Mouse (Mus musculus) ES-E14 (cell line): ENCODE data around the gene Tpst1. TPM values are rescaled to one million over a fixed set of nuclear protein-coding genes. Genes with fewer than 3 reads are reported as not detected.

Experiments used
- DNase-seq: peaks from one replicate; pipeline ENCODE4 v3.0.0-alpha.2; 2013; ENCODE audit warnings: low read depth, low spot score
- H3K27ac ChIP-seq: 2 replicates; pipeline ENCODE4 v1.5.1; 2012; ENCODE audit warnings: low read depth, mild to moderate bottlenecking, low read length, moderate library complexity, mixed read lengths; ENCODE audit not compliant: poor library complexity, insufficient read depth, severe bottlenecking
- H3K36me3 ChIP-seq: 2 replicates; pipeline ENCODE4 v1.6.1; 2012; ENCODE audit warnings: mild to moderate bottlenecking, low read length, moderate library complexity, mixed read lengths; ENCODE audit not compliant: control insufficient read depth, poor library complexity, insufficient read depth, severe bottlenecking
- H3K4me1 ChIP-seq, 2 experiments: fragments of 150-350 bp in 1 of 2; sonication (generic) in 1 of 2; 2 replicates each; pipeline ENCODE4 v1.6.1; 2012; ENCODE audit warnings: low read length in 2 of 2, mild to moderate bottlenecking in 1 of 2, mixed read lengths in 1 of 2; ENCODE audit not compliant: control insufficient read depth in 2 of 2, insufficient read depth in 2 of 2, poor library complexity in 1 of 2
- H3K4me3 ChIP-seq, 2 experiments: fragments of 150-350 bp in 1 of 2; sonication (generic) in 1 of 2; 2 replicates each; pipeline ENCODE4 v1.5.1; 2012; ENCODE audit warnings: low read length in 2 of 2, low read depth in 1 of 2, mild to moderate bottlenecking in 1 of 2, mixed read lengths in 1 of 2; ENCODE audit not compliant: insufficient read depth in 1 of 2, poor library complexity in 1 of 2, severe bottlenecking in 1 of 2
- H3K9ac ChIP-seq: 2 replicates; pipeline ENCODE4 v1.6.1; 2012; ENCODE audit warnings: low read depth, mild to moderate bottlenecking, low read length, mixed read lengths; ENCODE audit not compliant: poor library complexity, insufficient read depth, severe bottlenecking
- H3K9me3 ChIP-seq: fragments of 150-350 bp; sonication (generic); 2 replicates; pipeline ENCODE4 v1.6.1; 2012; ENCODE audit warnings: low read depth, mild to moderate bottlenecking, low read length; ENCODE audit not compliant: control insufficient read depth, insufficient read depth
- CHD2 ChIP-seq: IDR thresholded peaks from 2 replicates; pipeline ENCODE4 v1.6.1; 2014; ENCODE audit warnings: mild to moderate bottlenecking, low read depth, low read length, inconsistent platforms
- HCFC1 ChIP-seq: IDR thresholded peaks from 2 replicates; pipeline ENCODE4 v1.6.1; 2012; ENCODE audit warnings: low read length, inconsistent platforms, borderline replicate concordance; ENCODE audit not compliant: insufficient read depth
- MAFK ChIP-seq: IDR thresholded peaks from 2 replicates; pipeline ENCODE4 v1.6.1; 2014; ENCODE audit warnings: mild to moderate bottlenecking, low read depth, low read length, inconsistent platforms; ENCODE audit not compliant: insufficient read depth
- ZC3H11A ChIP-seq: IDR thresholded peaks from 2 replicates; pipeline ENCODE4 v1.6.1; 2012; ENCODE audit warnings: low read depth, mild to moderate bottlenecking, inconsistent platforms, low read length, borderline replicate concordance
- ZNF384 ChIP-seq: IDR thresholded peaks from 2 replicates; pipeline ENCODE4 v1.6.1; 2012; ENCODE audit warnings: low read depth, low read length, inconsistent platforms
- in situ Hi-C, 2 experiments: fragments of 600-800 bp; cut with MboI; formaldehyde crosslinking; loops; one replicate each; pipeline ENCODE4 v1.15.1; 2025; ENCODE audit warnings: low sequenced_read_pairs in 2 of 2, inconsistent platforms in 1 of 2; ENCODE audit not compliant: unreplicated experiment in 2 of 2
- total RNA-seq: library from RNA; depleted of rRNA; stranded (reverse); fragments of 300-350 nt; gene quantifications from 2 replicates; pipeline ENCODE4 v1.2.3, GENCODE M21; 2012

Gene Tpst1
- total RNA-seq, 1 experiment, result 51.4 TPM

DNA sequence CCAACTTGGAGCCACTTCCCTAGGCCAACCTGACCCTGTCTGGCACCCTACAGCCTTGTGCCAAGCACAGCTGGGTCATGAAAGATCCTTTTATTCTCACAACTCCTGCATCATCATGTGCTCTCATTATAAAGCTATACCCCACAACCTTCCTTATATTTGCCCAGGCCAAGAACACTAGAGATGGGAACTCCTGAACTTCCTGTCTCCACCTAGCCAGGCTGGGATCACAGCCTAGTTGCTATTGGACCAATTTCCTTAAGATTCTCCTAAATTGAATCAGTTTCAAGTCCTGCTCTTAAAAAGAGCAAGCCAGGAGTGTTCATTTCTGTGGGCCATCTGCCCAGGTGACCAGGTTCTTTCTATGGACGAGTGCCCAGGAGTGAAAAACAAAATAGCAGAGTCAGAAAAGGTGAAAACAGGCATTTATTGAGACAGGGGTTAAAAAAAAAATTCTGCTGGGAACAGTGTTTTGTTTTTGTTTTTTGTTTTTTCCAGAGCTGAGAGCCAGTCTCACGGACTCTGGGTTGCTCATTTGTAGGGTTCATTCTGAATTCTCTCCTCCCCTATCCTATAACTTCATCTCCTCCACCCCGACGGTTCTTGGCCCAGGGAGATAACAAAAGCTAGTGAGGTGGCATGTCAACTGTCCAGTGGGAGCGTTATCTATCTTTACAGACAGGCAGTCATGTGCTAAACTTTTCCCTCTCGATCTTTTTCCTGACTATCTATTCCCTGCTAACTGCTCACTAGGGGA is 97.7 kb downstream of the Tpst1 start:
- TF ChIP-seq CHD2 (no peak), ZNF384 (no peak), HCFC1 (no peak), ZC3H11A (no peak), MAFK (no peak)

DNA sequence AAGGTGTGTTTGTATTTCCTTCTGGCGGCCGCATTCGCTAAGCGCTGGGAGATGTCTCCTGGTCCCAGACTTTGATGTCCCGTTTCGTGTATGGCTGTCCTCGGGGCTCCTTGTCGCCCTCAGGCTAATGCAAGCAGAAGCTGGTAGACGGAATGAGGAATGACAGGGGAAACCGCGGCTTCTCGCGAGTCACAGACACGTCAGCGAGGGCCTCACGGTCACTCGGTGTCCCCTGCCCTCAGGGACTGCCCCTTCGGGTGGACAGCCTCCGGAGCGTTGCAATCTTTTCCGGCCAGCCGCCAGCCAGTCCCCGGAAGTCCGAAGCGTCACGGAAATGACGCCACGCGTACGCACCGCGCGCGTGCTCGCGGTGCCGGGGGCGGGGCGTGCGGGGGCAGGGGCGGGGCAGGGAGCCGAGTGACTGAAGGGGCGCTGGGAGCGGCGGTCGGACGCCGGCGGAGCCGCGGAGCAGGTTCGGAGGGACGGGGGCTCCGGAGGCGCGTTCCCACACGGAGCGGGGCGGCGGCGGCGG is 98.4 kb downstream of the Tpst1 start, which contains the start of gene Rabgef1:
Rabgef1 (plus strand) TSS at position 376 of the 532 bp plus-strand sequence.
- in situ Hi-C loops, result no loop called here
- TF ChIP-seq ZNF384 (no peak), CHD2 (no peak), ZC3H11A (no peak), HCFC1 (no peak), MAFK (no peak)
- peak within 1 kb of the TSS; percentile 97 for H3K9ac ChIP-seq
- H3K27ac ChIP-seq, result peak within 1 kb of the TSS; percentile 58; the same call in 1 of the 2 replicates
- no peaks in the 10 kb centered on the region for H3K9me3 ChIP-seq
- H3K4me3 ChIP-seq, result peak within 1 kb of the TSS; percentile 99 to 100
- H3K4me1 ChIP-seq, result peaks cover 4 to 6% of the 10 kb centered on the region in 2 experiments; a peak in 2 of 4 replicates
- peak; percentile 60 for DNase-seq
- no peaks in the 10 kb centered on the region for H3K36me3 ChIP-seq

More for the DNA sequence above, 97.7 kb downstream of the Tpst1 start:
- Histone ChIP-seq H3K36me3 (no peaks in the 10 kb centered on the region), H3K27ac (peak overlapping the region; percentile 58; the same call in 1 of the 2 replicates), H3K9ac (peak overlapping the region; percentile 97), H3K4me3 (peak overlapping the region; percentile 99 to 100), H3K4me1 (peaks cover 4 to 6% of the 10 kb centered on the region in 2 experiments; a peak in 2 of 4 replicates), H3K9me3 (no peaks in the 10 kb centered on the region)
- in situ Hi-C loops, result no loop called here
- no peak for DNase-seq

DNA sequence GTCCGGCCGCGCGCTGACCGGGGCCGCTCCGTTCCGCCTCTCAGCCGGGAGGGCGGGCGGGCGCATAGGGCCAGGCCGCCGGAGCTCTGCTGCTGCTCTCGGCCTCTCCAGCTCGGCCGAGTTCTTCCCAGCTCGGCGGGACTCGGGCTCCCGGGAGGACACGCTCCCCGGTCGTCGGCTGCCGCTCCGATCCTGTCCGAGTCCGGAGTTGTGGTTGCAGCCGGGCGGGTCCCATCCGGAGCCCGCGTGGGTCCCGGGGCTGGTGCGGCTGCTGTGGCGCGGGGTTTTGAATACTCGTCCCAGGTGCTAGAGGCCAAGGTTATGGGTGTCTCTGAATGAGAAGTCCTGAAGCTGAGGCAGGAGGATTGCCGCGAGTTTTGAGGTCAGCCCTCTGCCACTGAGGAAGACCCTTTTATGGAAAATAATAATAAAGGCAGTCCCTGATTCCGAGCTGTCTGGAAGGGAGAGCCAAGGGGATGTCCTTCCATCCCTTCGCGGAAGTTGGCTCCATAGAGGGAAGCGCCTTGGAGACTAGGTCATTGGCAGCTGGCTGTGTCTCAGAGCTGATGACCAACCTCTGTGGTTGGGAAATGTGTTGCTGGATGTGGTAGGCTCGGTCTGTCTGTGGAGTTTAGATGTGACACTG is 99.0 kb downstream of the Tpst1 start:
- H3K4me1 ChIP-seq, result peaks cover 5 to 6% of the 10 kb centered on the region in 2 experiments; a peak in 3 of 4 replicates
- peak overlapping the region; percentile 99 to 100 for H3K4me3 ChIP-seq
- no peaks in the 10 kb centered on the region for H3K36me3 ChIP-seq
- no peak for TF ChIP-seq MAFK
- no peak for TF ChIP-seq ZNF384
- TF ChIP-seq CHD2, result no peak
- TF ChIP-seq ZC3H11A, result no peak
- TF ChIP-seq HCFC1, result no peak
- H3K9me3 ChIP-seq, result no peaks in the 10 kb centered on the region
- peak overlapping the region; percentile 89 for H3K9ac ChIP-seq
- H3K27ac ChIP-seq, result no peak overlapping the region
- no peak for DNase-seq
- in situ Hi-C loops, result no loop called here

DNA sequence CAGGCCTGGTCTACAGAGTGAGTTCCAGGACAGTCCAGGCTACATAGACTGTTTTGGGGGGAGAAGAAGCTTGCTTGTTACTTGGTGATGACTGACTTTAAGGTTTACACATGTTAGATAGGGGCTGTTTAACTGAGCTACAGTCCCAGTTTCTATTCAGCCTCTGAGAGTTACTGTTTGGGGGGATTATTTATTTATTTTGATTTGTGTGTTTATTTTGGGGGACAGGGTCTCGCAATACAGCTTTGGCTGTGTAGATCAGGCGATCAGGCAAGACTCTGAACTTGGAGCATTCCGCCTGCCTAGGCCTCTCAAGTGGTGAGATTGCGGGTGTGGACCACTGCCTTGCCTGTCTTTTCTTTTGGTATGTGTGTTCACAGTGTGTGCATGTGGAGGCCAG is 99.9 kb downstream of the Tpst1 start:
- H3K36me3 ChIP-seq, result no peaks in the 10 kb centered on the region
- H3K9ac ChIP-seq, result no peak overlapping the region; the same call in 1 of the 2 replicates
- H3K9me3 ChIP-seq, result no peaks in the 10 kb centered on the region
- DNase-seq, result no peak
- in situ Hi-C loops, result no loop called here
- H3K4me3 ChIP-seq, result peak overlapping the region in 1 of 2 experiments; percentile 100; a peak in 1 of 4 replicates
- no peak for TF ChIP-seq ZC3H11A
- TF ChIP-seq ZNF384, result no peak
- TF ChIP-seq HCFC1, result no peak
- TF ChIP-seq MAFK, result no peak
- TF ChIP-seq CHD2, result no peak
- no peak overlapping the region for H3K27ac ChIP-seq
- peaks cover 5 to 8% of the 10 kb centered on the region in 2 experiments; a peak in 3 of 4 replicates for H3K4me1 ChIP-seq
